In the genomic region with DNA sequence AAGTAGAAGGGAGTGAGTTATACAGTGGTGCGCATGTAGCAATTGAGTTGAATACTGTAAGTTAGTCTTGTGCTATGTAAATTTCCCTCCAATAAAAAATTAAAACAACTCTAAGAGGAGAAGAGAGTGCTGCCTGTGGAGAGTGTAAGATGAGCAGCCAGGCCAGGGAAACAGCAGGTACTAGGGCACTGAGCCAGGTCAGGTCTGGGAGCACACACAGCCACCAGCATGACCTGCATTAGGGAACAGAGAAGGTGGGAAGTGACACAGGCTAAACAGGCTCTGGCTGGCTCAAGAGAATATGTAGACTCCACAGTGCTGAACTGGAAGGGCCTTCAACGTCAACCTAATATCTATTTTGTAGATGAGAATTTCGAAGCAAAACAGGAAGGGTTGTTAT, we compare ENCODE assay signal across 12 mouse cellular contexts. TPM values are rescaled to one million over a fixed set of nuclear protein-coding genes. Genes with fewer than 3 reads are reported as not detected.
DNase-seq lines count a peak whose midpoint lies in the region.
"Had no signal": no experiment of that assay in that cellular context is flagged by ENCODE, and none has a peak within 500 bp of the region (broad histone marks: within the 10 kb centered on the region; RNA-seq: fewer than 3 reads in every experiment).

No protein-coding gene starts in this region.

- peak; percentile 89 for DNase-seq in brain, adult 2 months (ENCODE audit: low read depth, low spot score)
- DNase-seq in cerebellum, adult 18-20 months = peak; percentile 85 to 90
- peak; percentile 88 for DNase-seq in cerebellum, adult 9-11 months
- DNase-seq in cerebellum, postnatal 36 days = peak; percentile 84 to 85
- DNase-seq in frontal cortex, postnatal 25 days (ENCODE audit: low spot score in 2 of 2) = no peak
- no peak for DNase-seq in adrenal gland, adult (ENCODE audit: inconsistent age in 2 of 2, low spot score in 1 of 2)
- no peak for DNase-seq in frontal cortex, adult 2 months (ENCODE audit: extremely low spot score in 1 of 2, low spot score in 1 of 2)
- DNase-seq: adrenal gland, adult 2 months; adrenal gland, postnatal 36 days; gastrocnemius, postnatal 14 days; kidney, adult 2 months had no signal

RNA-seq across cellular contexts. Expression of gene Lrtm2, which starts 29.3 kb away (rescaled TPM):
- 55.9 and 56.7 TPM in 2 replicates for polyA plus RNA-seq in frontal cortex, adult 2 months (2012; rRNA removed)
- polyA plus RNA-seq: adrenal gland, adult 2 months; C2C12 had no signal

Comparison
In these comparisons a context has a peak if more than half of its experiments do, and no peak if none do; other contexts are left out.
1. DNase-seq: peak in brain, adult 2 months (single experiment), cerebellum, adult 18-20 months (2 of 2), cerebellum, adult 9-11 months (single experiment) and cerebellum, postnatal 36 days (2 of 2); none in frontal cortex, postnatal 25 days (0 of 2), adrenal gland, adult (0 of 2) and frontal cortex, adult 2 months (0 of 2).